Mouse (Mus musculus) cortical plate, adult 2 months (tissue): ENCODE measurements around the gene Dgkg.

Source experiments
- CTCF ChIP-seq: fragments of 200-500 bp; IDR thresholded peaks from 2 replicates; pipeline ENCODE4 v1.5.1; 2011; ENCODE audit warnings: mild to moderate bottlenecking, control low read depth, low read length; ENCODE audit not compliant: insufficient read depth; ENCODE audit errors: extremely low read depth
- POLR2A ChIP-seq: fragments of 200-500 bp; IDR thresholded peaks from 2 replicates; pipeline ENCODE4 v1.6.1; 2011; ENCODE audit warnings: mild to moderate bottlenecking, low read length, control low read depth; ENCODE audit not compliant: insufficient read depth; ENCODE audit errors: extremely low read depth

DNA sequence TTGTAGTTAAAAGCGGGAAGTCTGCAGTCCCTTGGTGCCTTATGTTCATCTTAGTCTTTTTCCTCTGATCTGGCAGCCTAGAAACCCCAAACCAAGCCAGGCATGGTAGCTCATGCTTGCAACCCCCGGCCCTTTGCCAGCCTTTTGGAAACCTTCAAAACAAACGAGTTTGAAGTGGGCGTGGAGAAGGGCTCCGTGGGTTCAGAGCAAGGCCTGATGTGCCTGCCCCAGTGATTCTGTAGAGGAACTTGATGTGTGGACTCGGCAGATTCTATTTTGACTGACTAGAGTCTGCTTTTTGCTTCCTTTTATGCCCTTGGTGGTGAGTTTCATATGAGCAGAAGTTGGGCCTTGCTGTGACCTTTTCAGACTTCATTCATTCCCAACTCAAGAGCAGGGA lies 212.2 kb downstream of the Dgkg start:
- TF ChIP-seq POLR2A (no peak), CTCF (no peak)
